Mouse (Mus musculus) limb, embryonic 13.5 days (tissue): ENCODE measurements around the gene Tyw1. TPM values are rescaled to one million over a fixed set of nuclear protein-coding genes. Genes with fewer than 3 reads are reported as not detected.

Source experiments
- ATAC-seq: fragments of 200-750 bp; cut with Nextera tagmentation; 2 replicates; pipeline ENCODE4 v1.8.0; 2017; ENCODE audit warnings: low read depth, moderate number of reproducible peaks, moderate TSS enrichment; ENCODE audit not compliant: low FRiP score
- H3K27ac ChIP-seq: fragments of 300-500 bp; sonication (generic); 2 replicates; pipeline ENCODE4 v1.5.1; 2015; ENCODE audit warnings: inconsistent platforms, mild to moderate bottlenecking, moderate library complexity
- H3K27me3 ChIP-seq: fragments of 300-500 bp; sonication (generic); 2 replicates; pipeline ENCODE4 v1.6.1; 2015; ENCODE audit warnings: mild to moderate bottlenecking, inconsistent platforms
- H3K36me3 ChIP-seq: fragments of 300-500 bp; sonication (generic); 2 replicates; pipeline ENCODE4 v1.6.1; 2015; ENCODE audit warnings: inconsistent platforms, mild to moderate bottlenecking, moderate library complexity
- H3K4me1 ChIP-seq: fragments of 300-500 bp; sonication (generic); 2 replicates; pipeline ENCODE4 v1.6.1; 2015; ENCODE audit warnings: inconsistent platforms
- H3K4me2 ChIP-seq: fragments of 300-500 bp; sonication (generic); replicated peaks from 2 replicates; pipeline ENCODE4 v1.6.1; 2015; ENCODE audit warnings: inconsistent platforms, mild to moderate bottlenecking, moderate library complexity
- H3K4me3 ChIP-seq: fragments of 300-500 bp; sonication (generic); 2 replicates; pipeline ENCODE4 v1.5.1; 2015; ENCODE audit warnings: moderate library complexity, mild to moderate bottlenecking, inconsistent platforms
- H3K9ac ChIP-seq: fragments of 300-500 bp; sonication (generic); 2 replicates; pipeline ENCODE4 v1.6.1; 2015; ENCODE audit warnings: mild to moderate bottlenecking, inconsistent platforms
- H3K9me3 ChIP-seq: fragments of 300-500 bp; sonication (generic); 2 replicates; pipeline ENCODE4 v1.6.1; 2016; ENCODE audit warnings: inconsistent platforms
- WGBS: fragments of 180-500 bp; shearing (Covaris S2); methylation state at CpG from one replicate; pipeline ENCODE4 v1.1.7; 2015; 5-methylcytosine and 5-hydroxymethylcytosine counted together
- polyA plus RNA-seq: library from polyadenylated mRNA; unstranded; fragments of >200 nt; fragmentation: Nextera tagmentation; extraction: Ambion mirVana; gene quantifications from 2 replicates; pipeline ENCODE4 v1.2.1, GENCODE M21; 2015

The Tyw1 gene
- polyA plus RNA-seq, 1 experiment from 2014 or later, result 28.2 TPM

- no peak overlapping the region for H3K4me2 ChIP-seq
- ATAC-seq, result no peak
- no peaks in the 10 kb centered on the region for H3K27me3 ChIP-seq
- H3K27ac ChIP-seq, result no peak overlapping the region
- H3K9me3 ChIP-seq, result 0 out of 2 replicates have a peak, but pooled peaks cover 5% of the 10 kb centered on the region
- H3K36me3 ChIP-seq, result no peaks in the 10 kb centered on the region
- WGBS, result 79% methylated on average over 6 of the region's 6 CpGs
- no peak overlapping the region for H3K4me3 ChIP-seq
- no peaks in the 10 kb centered on the region for H3K4me1 ChIP-seq
- no peak overlapping the region for H3K9ac ChIP-seq
Measured at GRCm38 (mm10) chr5:130368236-130368635, 112.8 kb downstream of the Tyw1 start.

GRCm38 (mm10) chr5:130369237-130369636 lies 113.8 kb downstream of the Tyw1 start, which contains the start of gene Caln1:
Gene Caln1, plus strand, starts transcription at chr5:130369455.
- H3K9ac ChIP-seq, result no peak within 1 kb of the TSS
- H3K4me2 ChIP-seq, result no peak within 1 kb of the TSS
- no peaks in the 10 kb centered on the region for H3K27me3 ChIP-seq
- no peak for ATAC-seq
- H3K27ac ChIP-seq, result no peak within 1 kb of the TSS
- H3K36me3 ChIP-seq, result no peaks in the 10 kb centered on the region
- no peaks in the 10 kb centered on the region for H3K4me1 ChIP-seq
- 0 out of 2 replicates have a peak, but pooled peaks cover 5% of the 10 kb centered on the region for H3K9me3 ChIP-seq
- 77% methylated on average over 11 of the region's 11 CpGs for WGBS
- no peak within 1 kb of the TSS for H3K4me3 ChIP-seq

DNA sequence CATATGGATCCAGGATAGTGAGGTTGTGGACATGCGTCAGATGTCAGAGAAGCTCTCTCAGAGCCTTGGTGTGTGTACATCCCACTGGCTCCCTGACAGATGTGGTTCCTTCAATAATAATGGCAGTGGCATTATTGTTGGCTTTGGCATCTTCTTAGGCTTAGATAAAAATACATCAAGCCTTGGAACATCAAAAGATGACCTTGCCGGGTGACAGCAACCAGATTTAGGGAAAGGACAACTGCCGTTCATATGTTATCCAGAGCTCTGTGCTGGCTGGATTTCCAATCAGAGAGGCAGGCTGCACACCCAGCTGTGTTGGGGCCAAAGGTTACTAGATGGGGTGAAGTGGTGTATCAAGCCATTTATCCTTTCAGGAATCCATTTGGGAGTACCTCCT lies 120.0 kb downstream of the Tyw1 start:
- no peak overlapping the region for H3K9ac ChIP-seq
- ATAC-seq, result no peak
- H3K36me3 ChIP-seq, result no peaks in the 10 kb centered on the region
- 90% methylated on average over 3 of the region's 3 CpGs for WGBS
- no peaks in the 10 kb centered on the region for H3K27me3 ChIP-seq
- H3K4me2 ChIP-seq, result no peak overlapping the region
- H3K27ac ChIP-seq, result no peak overlapping the region
- H3K4me3 ChIP-seq, result no peak overlapping the region
- no peaks in the 10 kb centered on the region for H3K4me1 ChIP-seq
- no peaks in the 10 kb centered on the region for H3K9me3 ChIP-seq

GRCm38 (mm10) chr5:130384222-130384912 lies 128.9 kb downstream of the Tyw1 start, which contains the start of gene A330070K13Rik:
Gene A330070K13Rik, minus strand, starts transcription at chr5:130384631.
- Histone ChIP-seq H3K27ac (no peak within 1 kb of the TSS), H3K4me1 (peaks cover 12% of the 10 kb centered on the region), H3K9me3 (no peaks in the 10 kb centered on the region), H3K4me3 (peak within 1 kb of the TSS; percentile 24), H3K9ac (peak within 1 kb of the TSS; percentile 45), H3K4me2 (peak within 1 kb of the TSS; percentile 54), H3K36me3 (no peaks in the 10 kb centered on the region), H3K27me3 (no peaks in the 10 kb centered on the region)
- ATAC-seq, result no peak
- WGBS, result 9% methylated on average over 13 of the region's 13 CpGs

DNA sequence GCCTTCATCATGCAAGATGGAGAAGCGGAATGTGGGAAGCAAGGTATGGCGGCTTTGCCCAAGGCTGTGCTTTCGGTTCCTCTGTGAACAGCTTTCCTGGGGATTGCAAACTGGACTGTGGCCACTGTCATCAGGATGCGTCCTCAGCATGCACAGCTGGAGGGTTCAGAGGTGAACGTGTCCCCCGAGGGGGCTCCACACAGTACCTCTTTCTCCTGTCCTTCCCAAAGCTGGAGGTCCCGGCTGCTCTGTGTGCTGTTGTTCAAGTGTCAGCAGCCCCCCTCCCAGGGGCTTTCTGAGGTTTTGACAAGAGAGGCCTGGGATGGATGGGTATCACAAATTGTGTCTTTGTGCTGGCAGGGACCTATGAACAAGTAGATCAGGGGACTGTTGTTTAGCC lies 131.0 kb downstream of the Tyw1 start:
- Histone ChIP-seq H3K9me3 (no peaks in the 10 kb centered on the region), H3K4me1 (peaks cover 12% of the 10 kb centered on the region), H3K4me3 (no peak overlapping the region), H3K4me2 (no peak overlapping the region), H3K9ac (no peak overlapping the region), H3K27me3 (no peaks in the 10 kb centered on the region), H3K27ac (no peak overlapping the region), H3K36me3 (no peaks in the 10 kb centered on the region)
- ATAC-seq, result no peak
- 68% methylated on average over 7 of the region's 7 CpGs for WGBS

Other genes with a start within 250 kb of the Tyw1 start
- gene Asl, start 226.4 kb upstream of the Tyw1 start, polyA plus RNA-seq, result 32.1 and 33.6 TPM in 2 replicates
- 45.6 and 47.3 TPM in 2 replicates for gene Crcp, start 226.3 kb upstream of the Tyw1 start, polyA plus RNA-seq
- gene Tpst1, start 182.3 kb upstream of the Tyw1 start, polyA plus RNA-seq, result 99.2 and 104 TPM in 2 replicates
- gene Kctd7, start 110.8 kb upstream of the Tyw1 start, polyA plus RNA-seq, result 6.7 and 7.0 TPM in 2 replicates
- gene Rabgef1, start 83.8 kb upstream of the Tyw1 start, polyA plus RNA-seq, result 25.8 and 26.6 TPM in 2 replicates
- gene Tmem248, start 38.5 kb upstream of the Tyw1 start, polyA plus RNA-seq, result 34.7 and 35.0 TPM in 2 replicates
- gene Sbds, start 89 bp upstream of the Tyw1 start, polyA plus RNA-seq, result 62.4 and 64.3 TPM in 2 replicates
- 3.8 and 4.2 TPM in 2 replicates for gene Caln1, start 113.8 kb downstream of the Tyw1 start, polyA plus RNA-seq
- gene A330070K13Rik, start 129.0 kb downstream of the Tyw1 start, polyA plus RNA-seq, result not detected in 2 replicates